Mouse (Mus musculus) cerebellum, adult 2 months (tissue): ENCODE measurements around the gene Cfap45.

Source experiments
- CTCF ChIP-seq: fragments of 200-500 bp; IDR thresholded peaks from 2 replicates; pipeline ENCODE4 v1.5.1; 2011; ENCODE audit warnings: low read depth, mild to moderate bottlenecking, control low read depth, low read length, moderate library complexity, borderline replicate concordance; ENCODE audit not compliant: insufficient read depth
- POLR2A ChIP-seq: fragments of 200-500 bp; IDR thresholded peaks from 2 replicates; pipeline ENCODE4 v1.6.1; 2011; ENCODE audit warnings: low read length, control low read depth, borderline replicate concordance; ENCODE audit not compliant: insufficient read depth

- TF ChIP-seq POLR2A (no peak), CTCF (peak; percentile 59)
Measured at GRCm38 (mm10) chr1:172562641-172563464, 42.3 kb downstream of the Cfap45 start.
